Mouse (Mus musculus): Measurements from ENCODE around the gene Bard1. TPM values are rescaled to one million over a fixed set of nuclear protein-coding genes. Genes with fewer than 3 reads are reported as not detected.

Bard1 gene
- polyA plus RNA-seq (2015; fragmentation: Illumina TruSeq; extraction: RNeasy Lipid Tissue Mini Kit (QIAGEN cat#74804); ENCODE audit: insufficient read depth, low read depth, low replicate concordance), result not detected

DNA sequence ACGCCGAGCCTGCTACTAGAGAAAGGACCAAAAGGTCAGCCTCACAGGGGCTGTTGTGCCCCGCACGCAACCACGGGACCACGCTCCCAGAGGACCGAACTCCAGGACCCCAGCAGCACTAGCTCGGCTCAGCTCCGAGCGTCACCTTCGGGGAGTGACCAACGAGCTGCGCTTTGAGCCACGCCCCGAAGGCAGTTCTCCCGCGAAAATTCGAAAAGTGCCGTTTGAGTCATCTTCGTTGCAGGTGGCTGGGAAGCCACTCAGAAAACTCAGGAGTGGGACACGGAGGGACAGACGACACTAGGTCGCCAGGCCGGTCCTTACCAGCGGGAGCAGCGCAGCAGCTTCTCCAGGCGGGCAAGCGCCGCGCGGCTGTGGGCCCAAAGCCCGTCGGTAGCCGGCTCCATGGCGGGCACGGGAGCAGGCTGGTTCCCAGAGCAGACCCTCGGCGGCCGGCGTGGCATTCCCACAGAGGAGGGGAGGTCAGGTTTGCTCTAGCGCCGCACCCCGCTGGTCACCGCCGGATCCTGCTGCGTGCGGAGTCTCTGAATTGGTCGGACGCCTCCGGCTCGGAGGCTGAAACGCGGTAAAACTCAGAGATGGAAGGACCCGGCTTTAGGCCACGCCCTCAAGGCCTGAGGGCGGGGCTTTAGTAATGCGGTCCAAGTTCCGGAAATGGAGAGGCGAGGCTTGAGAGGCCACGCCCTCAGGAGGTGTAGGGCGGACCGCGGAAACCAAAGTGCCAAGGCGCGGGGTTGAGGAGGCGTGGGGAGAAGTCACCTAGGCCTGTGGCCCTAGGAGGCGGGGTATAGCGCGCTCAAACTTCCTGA lies at the start of gene Bard1:
TSS of gene Bard1 (minus strand) at position 803 of the 830 bp plus-strand sequence.

